Mouse (Mus musculus): ENCODE results near the gene Nrip1.

Nrip1 gene

DNA sequence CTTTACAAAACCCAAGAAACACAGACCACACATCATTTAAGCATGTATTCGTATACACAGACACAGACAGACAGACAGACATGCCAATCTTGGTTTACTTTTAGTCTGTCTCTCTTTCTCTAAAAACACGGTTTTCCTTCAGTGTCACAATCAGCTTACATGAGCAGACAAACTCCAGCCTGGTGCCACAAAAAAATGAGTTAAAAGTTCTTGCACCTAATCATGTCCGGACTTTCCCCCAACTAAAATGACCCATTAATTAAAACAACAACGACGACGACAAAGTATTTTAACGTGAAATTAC, 2.1 kb downstream of the Nrip1 start:
- no peak for DNase-seq

DNA sequence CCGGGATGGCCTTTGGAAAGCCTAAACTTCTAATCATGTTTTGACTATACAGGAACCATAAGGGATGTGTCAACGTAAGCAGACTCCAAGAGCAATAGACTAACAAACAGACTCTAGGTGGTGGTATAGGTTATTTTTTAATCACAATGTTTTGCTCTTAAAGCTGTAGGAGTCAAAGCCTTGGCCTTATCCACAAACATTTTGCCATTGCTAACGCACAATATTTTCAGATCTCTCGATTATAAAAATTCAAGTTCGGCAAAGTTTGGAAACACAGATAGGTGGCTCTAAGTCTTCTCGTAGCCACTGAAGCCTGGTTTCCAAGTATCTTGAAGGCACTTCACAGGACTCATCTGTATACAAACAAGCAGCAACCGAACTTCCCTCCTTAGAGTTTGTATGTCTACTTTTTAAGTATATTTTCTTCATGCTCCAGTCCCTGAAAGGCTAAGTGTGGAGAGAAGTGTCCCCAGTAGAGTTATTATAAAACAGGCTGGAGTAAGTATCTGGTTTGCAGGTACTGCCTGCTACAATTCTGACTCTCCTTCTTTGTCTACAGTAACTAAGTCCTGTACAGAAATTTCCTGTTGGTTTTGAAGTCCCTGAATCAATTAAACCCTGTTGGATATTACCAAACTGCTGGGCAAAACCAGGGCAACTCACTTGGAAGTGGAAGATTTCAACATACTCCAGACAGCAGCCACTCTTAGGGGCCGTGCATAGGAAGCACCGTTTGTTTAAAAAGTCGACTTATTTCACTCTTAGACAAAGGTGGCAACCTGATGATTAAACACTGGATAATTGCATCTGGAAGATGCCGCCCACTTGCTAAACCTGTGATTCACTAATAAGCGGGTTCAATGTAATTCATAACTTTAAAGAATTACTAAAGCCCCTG, 2.7 kb downstream of the Nrip1 start:
- no peak for DNase-seq

DNA sequence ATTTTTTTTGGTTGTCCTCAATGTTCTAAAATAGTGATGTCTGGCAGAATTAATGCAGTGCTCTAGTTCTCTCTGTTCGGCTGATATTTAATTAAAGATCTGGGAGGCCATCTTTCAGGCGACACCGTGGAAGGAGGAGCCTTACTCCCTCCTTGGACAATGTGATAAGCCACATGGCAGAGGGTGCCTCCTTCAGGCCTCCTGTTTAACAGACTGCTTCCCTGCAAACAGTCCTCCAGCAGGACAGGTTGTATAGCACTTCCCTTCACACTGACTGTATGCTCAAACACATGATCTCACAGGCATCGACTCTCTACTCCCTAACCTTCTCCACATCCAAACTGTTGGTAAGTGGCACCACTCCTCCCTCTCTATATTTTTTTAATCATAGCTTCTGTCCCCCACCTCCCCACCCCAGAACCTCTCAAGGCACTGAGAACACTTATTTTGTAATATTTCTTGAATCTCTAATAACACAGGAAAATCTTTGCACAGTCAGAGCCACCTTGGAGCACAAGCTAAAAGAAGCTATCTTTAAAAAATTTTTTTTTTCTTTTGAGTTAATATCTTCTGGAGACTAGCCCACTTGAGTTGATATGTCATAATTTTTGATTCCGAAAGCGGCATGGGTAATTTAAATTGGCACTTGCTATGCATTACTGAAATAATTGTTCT, 3.4 kb downstream of the Nrip1 start:
- peak; percentile 92 for DNase-seq

DNA sequence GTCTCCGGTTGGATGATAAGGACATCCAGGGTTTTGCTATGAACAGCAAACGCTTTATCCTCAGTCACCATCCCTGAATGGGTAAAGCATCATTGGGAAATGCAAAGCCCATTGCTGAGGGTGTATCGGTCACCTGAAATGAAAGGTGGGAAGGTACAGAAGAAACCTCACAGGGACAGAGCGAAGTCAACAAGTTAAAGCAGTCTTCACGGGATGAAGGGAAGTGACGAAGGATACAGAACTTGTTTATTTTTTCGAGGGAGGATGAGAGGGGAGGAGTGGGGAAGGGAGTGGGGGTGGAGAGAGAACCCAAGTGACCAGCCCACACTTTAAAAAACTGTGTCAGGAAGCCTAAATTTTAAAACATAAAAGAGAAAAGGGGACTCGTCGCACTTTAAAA, 4.4 kb downstream of the Nrip1 start:
- peak; percentile 69 for DNase-seq

DNA sequence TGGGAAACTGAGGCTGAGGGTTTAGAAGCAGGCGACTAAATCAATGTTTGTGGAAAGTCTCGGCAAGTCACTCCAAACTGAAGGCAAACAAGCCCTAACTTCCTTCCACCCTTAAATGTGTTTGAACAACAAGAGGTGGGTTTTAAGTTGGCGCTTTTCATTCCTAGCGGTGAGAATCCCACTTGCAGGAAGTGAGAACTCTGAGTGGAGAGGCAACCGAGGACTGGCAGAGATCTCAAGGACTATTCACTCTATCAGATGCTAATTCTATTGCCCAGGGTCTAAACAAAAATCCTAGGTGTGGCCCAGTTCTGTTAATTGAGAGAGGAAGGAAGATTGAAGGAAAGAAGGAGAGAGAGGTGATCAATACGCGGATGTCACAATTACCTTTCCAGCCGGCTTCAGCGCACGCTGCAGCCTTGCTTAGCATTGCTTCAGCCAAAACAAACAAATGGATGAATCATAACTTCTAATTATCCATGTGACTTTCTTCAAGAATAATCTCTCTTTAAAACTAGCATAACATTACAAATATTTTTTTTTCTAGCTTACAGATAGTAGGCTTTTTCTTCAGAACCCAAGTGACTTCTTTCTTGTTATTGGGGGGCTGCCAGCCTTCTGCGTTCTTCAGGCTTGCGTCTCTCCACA, 6.2 kb downstream of the Nrip1 start:
- DNase-seq: peak; percentile 84

DNA sequence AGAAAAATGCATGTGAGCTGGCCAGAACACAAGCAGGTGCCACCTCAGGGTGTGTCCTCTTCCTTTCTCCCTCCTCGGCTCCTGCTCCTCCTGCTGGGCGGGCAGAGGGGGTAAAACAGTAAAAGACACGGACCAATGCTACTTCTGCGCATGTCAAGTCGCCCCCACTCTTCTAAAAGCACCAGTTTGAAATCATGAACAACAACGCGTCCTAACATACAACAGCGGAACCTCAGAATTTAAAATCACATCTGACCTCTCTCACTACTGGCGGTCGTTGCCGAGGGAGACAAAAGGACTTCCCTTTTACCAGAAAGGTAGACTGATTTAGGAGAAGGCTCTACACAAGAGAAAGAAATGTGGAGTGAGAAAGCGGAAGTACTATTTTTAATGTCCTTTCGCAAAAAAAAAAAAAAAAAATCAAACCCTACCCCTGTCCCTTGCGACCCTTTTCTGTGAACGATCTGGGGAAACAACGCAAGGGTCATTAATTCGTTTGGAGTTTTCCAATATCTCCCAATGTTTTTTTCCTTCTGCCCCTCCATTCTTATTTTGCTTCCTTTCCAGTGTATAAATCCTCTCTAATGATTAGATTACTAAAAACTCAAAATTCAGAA, 7.7 kb downstream of the Nrip1 start:
- DNase-seq: peak; percentile 91

DNA sequence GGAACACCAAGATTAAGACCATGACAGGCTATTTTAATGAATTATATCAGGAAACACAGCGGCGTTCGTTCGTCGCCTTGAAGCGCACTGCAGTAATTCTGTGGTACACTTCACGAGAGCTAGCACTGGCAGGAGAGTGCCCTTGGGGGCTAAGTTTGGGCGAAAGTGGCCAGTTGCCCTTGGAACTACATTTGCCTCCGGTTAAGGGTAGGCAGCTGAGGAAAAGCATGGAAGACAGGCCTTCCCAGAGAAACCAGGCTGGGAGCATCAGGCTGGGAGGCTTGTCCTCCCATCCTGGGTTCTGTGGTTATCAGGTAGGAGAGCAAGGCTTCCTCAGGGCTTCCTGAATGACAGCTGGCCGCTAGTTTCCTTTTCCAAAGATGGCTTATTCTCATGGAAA, 8.4 kb downstream of the Nrip1 start:
- DNase-seq: peak; percentile 92

DNA sequence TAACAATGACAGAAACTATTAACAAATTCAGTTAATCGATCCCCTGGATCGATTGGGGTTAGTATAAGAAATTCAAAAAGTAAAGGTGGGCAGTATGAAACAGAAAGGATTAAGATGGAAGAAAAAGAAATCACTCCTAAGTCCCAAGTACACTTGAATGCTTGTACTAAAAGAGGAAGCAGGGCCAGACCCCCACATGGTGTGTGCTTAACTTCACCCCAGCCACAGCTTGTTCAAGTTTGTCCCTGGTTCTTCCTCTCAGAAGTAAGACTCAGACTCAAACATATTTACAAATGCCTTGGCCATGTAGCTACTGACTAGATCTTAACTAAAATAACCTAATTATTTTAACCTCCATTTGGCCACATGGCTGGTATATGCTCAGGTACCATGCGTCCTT, 10.0 kb downstream of the Nrip1 start:
- no peak for DNase-seq

DNA sequence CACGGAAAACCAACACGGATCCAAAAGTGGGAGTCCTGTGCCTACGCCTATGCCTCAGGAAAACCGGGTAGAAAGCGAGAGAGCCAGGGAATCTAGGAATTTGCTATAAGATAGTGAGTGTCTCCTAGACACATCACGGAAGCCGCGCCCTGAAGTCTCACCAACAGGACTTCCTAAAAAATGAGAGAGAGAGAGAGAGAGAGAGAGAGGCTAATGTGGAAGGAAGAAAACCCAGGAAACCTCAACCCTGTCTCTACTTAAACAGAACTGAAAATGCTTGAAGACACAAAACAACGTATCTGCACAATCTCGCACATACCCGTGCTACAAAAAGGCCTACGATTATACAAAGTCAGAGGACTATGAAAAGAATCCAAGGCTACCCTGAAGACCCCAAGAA, 10.6 kb downstream of the Nrip1 start:
- DNase-seq: no peak

DNA sequence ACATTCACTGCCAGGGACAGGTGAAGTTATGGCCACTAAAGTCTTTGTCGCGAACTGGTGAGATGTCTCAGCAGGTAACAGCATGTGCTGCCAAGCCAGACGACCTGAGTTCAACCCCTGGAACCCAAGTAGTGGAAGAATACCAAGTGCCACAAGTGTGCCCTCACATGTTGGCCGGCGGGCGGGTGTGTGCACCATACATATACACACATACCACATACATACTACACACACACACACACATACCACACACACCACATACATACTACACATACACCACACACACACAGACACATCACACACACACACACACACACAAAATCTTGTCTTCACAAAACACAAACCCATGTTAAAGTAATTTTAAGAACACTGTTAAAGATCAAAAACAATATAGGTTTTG, 13.2 kb downstream of the Nrip1 start:
- no peak for DNase-seq

DNA sequence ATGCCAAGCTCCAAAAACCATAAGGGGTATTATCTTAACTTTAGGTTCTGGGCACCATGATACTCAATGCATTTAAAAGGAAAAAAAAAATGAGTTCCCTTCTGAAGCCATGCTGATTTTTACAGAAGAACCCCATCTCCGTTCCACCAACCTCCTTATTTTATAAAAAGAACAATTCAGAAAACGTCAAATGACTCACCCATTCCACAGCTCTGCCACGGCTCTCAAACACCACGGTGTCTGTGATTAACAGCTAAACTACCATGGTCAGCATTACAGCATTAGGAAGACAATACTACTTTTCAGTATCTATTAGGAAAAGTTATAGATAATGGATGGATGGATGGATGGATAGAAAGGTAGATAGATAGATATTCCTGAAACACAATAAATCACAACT, 14.9 kb downstream of the Nrip1 start:
- DNase-seq: peak; percentile 66

DNA sequence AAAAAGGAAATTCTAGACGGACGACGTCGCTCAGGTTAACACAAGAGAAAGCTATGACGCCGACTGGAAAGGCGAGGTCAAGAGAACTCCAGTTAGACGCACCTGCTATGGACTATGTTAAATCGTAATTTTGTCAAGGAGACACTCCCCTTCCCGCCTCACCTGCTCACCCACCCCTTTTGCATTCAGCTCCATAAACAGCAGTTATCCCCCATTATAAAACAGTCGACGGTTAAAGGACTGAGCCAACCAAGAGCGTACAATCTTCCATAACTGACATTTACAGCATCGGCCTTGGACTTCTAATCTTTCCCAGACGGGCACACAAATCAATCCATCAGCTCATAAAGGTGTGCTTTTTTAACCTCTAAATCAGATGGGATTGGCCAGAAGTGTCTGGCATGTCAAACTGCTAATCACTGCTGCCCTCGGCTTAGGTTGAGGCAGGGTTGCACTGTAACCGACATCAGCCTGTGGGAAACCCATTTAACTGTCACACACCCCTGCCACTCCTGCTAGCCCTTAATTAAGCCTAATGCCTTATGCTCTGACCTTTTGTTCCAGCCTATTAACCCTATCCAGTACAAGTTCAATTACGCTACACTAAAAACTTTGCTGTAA, 15.4 kb downstream of the Nrip1 start:
- DNase-seq: peak; percentile 87

DNA sequence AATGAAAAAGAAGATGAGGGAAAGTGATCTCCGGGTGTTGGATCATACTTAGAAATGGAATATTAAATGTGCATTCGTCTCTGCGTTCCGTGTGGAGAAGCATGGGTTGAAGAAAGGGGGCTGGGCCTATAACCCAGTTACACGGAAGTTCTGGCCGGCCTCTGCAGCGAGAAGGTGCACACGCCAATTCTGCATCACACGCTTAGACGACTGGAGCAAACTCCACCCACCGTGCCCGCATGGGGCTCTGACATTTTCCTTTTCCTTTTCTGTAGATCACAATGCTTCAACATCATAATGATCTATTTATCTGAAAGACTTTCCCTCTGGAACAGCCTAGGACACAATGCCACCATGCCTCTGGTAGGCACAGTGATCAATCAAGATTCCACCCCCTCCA, 16.5 kb downstream of the Nrip1 start:
- DNase-seq: peak; percentile 72

DNA sequence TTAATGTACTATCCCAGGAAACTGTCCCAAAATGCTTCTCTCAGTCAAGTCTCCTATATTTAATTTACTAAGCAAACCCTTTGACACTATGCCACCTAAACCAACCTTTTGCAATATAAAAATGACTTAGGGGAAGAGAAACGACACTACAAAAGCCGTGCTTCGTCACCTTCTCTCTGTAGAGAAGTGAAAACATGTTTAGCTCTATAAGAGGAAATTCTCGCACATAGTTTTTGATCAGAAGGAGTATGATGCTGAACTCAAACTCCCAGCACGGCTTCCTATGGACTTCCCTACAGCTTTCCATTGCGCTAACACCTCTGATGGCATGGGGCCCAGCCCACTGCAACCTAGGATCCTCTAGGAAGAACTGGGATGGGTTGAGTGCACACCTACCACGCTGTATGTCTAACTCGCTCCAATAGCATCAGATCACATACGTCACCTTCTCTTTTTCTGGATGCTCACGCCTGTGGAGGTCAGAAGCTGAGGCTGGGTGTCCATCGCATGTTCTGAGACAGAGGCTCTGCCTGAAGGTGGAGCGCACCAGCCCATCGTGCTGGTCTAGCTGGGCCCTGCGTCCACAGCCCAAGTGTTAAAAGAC, 17.6 kb downstream of the Nrip1 start:
- DNase-seq: peak; percentile 89

DNA sequence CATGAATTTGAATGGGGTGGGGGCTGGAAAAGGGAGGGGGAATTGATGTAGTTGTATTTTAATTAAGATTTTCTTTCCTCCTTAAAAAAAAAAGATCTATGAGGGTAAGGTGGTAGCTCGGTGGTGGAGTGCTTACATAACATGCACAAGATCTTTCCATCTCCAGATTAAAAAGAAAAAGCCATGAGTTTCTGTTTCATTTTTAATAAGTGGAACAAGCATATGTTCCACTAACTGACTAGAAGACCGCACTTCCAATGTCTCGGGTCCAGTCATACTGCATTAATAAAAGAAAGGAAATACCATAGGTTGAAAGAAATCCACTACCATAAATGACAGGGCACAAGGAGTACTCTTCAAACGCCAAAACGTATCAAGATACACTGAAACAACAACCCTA, 18.4 kb downstream of the Nrip1 start:
- DNase-seq: peak; percentile 7

DNA sequence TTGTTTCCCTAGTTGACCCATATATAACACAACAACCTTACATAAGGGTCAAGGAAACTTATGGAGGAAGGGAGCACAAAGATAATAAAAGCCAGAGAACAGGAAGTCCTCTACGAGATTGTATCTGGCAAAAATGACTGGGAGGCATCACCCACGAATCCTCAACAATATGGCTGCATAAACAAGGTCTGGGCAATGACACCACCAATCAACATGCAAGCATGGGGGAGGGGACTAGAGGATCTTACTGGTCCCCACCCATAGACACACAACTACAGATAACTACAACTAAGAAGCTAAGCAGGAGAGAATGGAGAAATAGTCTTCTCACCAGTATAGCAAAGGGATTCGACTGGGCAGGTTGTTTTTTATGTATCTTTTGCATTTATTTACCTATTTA, 18.8 kb downstream of the Nrip1 start:
- DNase-seq: peak; percentile 78

DNA sequence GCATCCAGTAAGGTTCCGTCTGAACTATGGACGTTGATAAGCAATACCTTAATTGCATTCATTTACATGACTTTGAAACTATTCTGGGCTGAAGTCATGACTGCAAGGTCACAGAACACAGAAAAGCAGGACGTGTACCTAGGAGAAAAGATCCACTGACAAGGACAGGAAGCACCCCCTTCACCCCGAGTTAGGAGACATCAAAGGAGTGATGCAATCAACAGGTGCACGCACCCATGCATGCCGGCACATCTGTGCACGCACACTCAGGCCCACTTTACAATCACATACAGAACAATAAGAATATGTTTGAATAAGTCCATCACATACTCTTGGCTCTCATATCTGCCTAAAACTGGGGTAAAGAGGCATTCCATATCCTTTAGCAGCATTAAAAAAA, 19.3 kb downstream of the Nrip1 start:
- peak; percentile 74 for DNase-seq

DNA sequence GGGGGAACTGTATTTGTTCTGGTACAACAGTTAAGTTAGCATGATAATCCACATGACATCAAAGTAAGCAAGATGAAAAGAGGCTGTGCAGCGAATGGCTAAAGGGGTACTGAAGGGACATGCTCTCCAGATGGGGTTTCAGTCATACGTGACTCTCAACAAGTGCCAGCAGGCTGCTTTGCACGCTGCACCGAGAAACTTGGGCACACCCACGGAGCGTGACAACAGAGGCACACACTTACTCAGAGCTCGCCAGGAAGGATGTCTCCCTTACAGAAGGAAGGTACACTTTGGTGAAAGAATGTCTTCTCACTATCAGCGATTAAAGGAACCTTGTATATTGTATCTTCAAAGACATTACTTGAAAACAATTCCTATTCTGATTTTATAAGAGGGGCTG, 22.7 kb downstream of the Nrip1 start:
- DNase-seq: peak; percentile 73

DNA sequence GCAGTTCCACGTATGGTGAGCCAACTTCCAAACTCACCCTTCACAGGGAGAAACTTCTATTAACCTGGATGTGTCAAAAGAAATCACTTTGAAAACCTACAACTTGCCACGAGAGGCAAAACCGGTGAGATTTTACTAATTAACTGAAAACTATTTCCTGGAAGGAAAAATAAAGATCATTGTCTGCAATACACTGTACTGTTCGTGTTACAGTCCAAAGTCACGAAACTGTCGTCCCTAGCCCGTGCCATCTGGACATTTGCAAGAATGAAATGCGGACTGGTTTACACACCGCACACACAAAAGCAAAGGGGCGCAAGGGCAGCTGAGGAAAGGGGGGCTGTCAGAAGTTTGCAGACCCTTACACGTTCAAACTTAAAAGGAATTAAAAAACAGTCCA, 24.6 kb downstream of the Nrip1 start:
- DNase-seq: peak; percentile 33

DNA sequence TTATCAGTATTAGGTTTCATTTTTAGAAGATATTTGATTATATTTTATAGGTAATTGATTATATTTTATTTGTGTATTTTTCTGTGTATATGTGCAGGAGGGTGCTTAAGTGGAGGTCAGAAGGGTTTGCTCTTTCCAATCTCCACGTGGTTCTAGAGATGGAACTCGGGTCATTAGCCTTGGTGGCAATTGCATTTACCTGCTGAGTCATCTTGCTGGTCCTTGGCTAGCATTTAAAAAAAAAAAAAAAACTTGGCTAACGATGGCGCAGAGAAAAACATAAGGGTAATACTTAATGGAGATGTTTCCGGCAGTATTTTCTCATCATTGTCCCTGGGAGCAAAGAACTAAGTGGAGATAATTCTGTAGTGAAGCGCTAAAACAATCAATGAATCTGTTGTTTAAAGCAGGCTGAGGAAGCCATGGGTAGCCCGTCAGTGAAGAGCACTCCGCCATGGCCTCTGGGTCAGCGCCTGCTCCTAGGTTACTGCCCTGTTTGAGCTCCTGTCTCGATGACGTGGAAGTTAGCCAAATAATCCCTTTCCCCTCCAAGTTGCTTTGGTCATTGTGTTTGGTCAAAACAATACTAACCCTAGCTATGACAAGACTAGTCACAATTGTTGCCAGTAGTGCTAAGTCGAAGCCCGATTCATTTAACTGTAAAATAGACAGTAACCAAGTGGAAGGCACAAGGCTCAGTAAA, 25.8 kb downstream of the Nrip1 start:
- DNase-seq: peak; percentile 80

DNA sequence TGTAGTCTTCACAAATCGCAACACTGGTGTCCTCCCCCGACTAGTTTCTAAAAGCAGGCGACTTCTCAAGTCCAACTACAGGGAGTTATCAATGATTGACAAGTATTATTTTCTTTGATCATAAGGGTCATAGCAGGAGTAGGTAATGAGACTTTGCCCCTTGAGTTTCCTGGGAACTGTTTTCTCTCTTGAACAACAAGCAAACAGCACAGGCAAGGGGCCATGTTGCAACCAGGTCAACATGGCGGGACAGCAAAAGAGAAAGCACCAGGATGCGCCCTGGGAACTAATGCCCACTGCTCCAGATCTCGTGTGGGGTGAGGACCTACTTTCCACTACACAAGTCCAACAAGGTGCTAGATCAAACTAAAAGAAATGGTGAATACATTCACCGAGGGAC, 27.3 kb downstream of the Nrip1 start:
- DNase-seq: peak; percentile 82

DNA sequence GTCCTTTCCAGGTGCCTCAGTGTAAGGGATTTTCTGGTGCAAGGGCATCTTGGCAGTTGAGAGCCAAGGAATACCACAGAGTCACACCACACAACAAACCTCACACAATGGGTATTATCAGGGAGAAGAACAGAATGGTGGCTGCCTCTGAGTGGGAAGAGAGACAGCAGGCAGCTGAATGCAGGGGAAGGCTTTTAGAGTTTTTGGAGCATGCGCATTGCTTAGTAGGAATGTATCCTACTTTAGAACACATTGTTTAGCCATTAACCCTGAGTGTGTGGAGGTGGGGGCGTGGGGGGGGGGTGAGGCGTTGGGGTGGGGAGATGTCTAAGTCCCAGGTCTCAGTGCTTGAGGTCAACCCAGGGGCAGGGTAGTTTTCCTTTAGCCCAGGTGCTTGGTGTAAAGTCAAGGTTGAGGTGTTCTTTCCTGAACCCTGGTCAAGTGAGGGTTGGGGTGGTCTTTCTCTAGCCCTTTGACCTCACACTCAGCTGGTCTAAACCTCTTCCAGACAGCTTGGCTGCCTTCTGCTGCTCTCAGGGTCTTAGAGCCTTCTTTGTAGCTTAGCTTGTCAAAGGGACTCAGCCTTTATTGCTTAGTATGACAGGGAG, 28.8 kb downstream of the Nrip1 start:
- peak; percentile 82 for DNase-seq

All from heart, adult 11 months (tissue).